Mouse (Mus musculus): ENCODE data around the gene AU018091.
"Not testable (repeated sequence)": the region's sequence is repeated elsewhere in the genome, so short reads cannot be mapped to it uniquely, and the experiment has no call there.

Gene AU018091

DNA sequence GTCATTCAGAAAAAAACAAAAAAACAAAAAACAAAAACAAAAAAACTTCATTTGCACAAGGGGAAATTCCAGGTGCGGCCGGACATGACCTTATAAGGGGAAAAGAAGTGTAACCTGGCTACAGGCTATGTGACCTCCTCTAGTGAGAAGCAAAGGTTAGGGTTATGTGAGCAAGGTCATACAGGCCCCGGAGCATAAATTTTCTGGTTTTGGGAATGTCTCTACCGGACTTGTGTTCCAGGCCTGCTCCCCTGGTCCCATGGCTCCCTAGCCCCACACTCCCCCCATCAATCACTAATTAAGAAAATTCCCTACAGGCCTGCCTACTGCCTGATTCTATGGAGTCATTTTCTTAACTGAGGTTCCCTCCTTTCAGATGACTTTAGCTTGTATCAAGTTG lies 2.7 kb downstream of the AU018091 start:
- no peak for DNase-seq (ENCODE audit: low spot score)

DNA sequence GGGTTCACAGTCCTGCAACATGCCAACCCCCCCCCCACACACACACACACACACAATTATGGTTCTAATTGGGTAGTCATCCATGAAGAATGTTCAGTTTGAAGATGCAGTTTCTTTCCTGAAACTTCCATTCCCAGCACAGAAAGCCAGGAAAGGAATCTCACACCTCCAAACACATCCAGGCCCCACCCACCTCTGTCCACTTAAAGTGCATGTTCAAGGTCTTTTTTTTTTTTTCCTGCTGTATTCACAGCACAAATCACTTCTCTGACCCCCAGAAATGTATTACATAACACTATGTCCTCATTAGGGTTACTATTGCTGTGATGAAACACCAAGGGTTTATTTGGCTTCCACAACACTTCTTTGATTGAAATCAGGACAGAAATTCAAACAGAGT lies 4.0 kb downstream of the AU018091 start:
- DNase-seq (ENCODE audit: low spot score), result no peak

DNA sequence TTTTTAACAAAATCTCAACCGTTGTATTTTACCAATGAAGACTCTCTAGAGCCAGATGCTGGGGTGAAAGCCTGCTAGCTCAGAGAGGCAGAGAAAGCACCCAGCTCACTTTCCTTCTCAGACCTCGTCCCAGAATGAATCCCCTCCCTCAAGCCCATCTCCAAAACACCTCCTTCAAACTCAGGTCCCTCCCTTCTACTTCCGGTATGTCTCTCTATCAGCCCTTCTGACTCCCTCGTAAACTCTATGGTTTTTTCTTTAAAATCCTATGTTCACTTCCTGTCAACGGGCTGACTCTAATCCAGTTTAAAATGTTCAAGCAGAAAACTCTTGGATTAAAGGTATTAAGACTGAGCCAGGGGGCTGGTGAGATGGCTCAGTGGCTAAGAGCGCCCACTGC lies 4.6 kb downstream of the AU018091 start:
- DNase-seq (ENCODE audit: low spot score), result no peak

DNA sequence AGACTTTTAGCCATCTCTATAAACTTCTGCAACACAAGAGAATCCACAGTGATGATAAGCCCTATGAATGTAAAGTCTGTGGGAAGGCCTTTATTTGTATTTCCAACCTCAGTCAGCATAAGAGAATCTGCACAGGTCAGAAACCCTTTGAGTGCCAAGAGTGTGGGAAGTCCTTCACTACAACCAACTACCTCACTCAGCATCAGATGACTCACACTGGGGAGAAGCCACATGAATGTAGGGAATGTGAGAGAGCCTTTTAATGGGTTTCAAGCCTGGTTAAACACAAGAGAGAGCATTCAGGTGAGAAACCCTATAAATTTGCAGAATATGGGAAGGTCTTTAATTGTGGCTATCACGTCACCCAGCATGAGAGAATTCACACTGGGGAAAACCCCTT lies 18.6 kb downstream of the AU018091 start:
- no peak for DNase-seq (ENCODE audit: low spot score)

DNA sequence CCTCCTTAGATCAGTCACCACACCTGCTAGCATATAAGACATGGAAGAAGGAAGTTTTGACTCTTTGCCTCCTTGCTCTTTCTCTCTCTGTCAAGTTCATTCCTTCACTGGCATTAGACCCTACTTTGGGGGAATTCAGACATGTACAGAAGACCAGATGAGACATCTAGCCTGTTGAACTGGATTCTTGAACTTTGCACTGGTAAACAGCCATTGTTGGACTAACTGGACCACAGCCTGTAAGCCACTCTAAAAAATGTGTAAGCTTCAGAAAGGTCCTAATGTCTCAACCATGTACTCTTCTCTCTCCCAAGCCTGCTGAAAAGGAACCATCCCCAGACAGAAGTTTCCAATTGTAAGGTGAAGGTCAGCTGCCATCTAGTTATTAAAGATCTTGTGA lies 22.9 kb downstream of the AU018091 start:
- DNase-seq (ENCODE audit: low spot score), result no peak

DNA sequence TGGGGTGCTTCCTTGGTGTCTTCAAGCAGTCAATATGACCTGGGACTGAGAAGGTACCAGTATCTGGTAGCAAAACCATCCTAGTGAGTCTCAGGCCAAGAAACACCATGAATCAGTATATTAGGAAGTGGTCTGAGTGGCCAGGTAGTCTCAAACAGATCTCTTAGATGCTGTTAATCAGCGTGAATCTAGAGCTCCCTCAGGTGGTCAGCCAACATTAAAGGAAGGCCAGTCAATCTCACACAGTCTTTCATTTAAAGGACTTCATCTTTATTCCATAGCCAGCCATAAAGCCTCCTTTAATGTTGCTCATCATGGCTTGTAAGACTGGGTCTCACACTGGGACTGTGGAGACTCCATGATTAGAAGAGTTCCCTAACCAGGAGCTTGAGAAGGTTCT lies 25.7 kb downstream of the AU018091 start:
- DNase-seq (ENCODE audit: low spot score), result no peak

DNA sequence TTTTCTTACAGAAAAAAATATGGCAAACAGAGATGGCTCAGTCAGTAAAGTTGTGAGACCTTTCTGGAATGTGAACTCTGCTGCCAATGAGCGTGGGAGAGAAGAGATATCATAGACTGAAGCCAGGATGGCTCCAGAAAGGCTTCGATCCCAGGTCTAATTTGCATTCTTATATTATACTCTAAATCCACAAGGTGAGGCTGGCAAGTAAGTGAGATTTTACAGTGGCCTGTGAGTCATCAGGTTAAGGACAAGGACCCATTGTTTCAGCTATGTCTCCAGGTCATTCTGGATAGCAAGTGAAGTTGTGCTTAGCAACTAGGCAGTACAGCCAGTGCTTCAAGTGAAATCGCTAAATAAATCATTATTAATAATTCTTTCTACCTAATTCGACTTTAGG lies 33.4 kb downstream of the AU018091 start:
- DNase-seq (ENCODE audit: low spot score), result no peak

DNA sequence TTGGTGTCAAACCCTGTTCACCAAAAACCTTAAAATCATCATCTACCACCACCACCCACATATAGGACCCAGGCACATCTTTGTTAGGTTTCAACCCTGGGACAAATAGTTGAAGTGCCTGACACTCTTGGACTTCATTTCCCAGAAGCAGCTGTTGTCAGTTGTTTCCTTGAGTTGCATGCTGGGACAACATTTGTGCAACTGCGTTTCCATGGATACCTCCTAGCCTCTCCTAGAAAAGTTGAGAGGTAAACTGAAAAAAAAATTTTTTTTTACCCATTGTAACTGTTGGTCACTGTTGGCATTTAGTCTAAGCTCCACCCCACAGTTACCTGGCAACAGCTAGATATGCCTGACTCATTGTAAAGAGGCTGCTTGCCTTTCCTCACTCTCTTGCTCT lies 34.3 kb downstream of the AU018091 start:
- DNase-seq (ENCODE audit: low spot score), result no peak

DNA sequence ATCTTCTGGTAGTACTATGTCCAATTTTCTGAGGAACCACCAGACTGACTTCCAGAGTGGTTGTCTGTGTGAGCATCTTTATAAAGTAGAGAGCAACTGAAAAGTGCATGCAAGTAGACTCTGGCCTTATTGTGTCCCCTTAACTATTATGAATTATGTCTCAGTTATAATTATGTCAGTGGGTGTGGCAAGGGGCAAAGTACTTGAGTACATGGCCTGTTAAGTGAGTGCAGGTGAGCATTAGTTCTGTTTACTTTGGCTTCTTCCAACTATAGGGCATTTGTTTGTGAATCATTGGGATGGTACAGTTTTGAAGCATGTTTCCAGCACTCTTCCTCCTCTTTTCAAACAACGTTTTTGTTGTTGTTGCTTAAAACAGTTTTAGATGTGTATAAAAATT lies 38.7 kb downstream of the AU018091 start:
- no peak for DNase-seq (ENCODE audit: low spot score)

DNA sequence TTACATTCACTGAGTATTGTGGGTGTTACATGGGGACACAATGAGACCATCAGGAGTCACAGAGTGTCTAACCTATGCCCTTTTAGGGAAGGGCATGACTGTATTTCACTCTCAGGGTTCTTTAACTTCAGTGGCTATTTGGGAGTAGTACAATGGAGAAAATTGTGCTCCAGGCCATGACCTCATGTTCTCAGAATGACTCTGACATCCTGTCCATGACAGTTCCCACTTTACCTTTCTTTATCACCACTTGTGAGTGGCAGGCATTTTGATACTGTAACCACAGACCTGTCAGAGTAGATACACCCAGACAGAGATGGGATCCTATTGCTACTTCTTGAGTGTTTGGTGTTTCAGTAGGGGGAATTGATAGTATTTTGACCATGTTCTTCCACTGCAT lies 40.4 kb downstream of the AU018091 start:
- not testable (repeated sequence) for DNase-seq (ENCODE audit: low spot score)

DNA sequence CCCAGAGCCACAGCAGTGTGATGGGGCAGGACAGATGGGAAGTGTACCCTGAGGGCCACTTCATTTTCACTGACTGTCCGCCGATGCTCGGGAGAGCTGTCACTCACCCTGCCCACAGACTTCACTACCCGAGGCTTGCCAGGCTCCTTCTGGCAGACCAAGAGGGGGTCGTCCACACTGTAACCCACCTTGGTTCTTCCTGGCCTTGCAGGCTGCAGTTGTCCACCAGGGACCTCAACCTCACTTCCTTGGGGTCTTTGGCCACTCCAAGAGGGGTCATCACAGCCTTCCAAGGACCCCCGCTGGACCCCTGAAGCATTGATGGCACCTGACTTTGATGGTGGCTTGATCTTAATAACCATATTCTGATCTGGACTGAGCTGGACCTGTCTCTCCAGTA lies 57.8 kb downstream of the AU018091 start:
- DNase-seq (ENCODE audit: low spot score), result not testable (repeated sequence)

DNA sequence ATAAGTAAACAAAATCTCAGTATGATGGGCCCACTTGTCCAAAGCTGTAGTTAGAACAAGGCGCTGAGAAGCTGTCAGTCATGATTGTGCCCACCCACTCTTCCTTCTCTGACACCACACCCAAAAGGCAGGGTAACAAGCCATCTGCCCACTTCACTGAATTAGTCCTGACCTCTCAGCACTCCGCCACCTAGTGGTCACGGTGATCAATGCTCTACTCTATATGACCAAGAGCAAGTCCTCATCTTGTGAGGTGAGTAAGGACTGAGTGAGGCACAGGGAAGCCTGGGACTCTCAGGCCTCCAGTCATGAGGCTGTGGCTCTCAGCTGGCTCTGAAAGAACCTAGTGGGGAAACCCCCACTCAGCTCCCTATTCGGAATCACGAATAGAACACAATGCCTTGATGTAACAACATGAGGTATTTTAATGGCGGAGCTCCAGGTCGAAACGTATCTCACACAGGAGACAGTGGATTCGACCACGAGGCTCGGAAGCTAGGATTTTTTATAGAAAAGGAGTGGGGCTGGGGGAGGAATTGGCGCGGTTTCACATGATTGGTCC lies 62.4 kb downstream of the AU018091 start:
- DNase-seq (ENCODE audit: low spot score), result not testable (repeated sequence)

Data from ovary, postnatal 36 days (tissue).